Mouse (Mus musculus): ENCODE results near the gene Cfh. TPM values are rescaled to one million over a fixed set of nuclear protein-coding genes. Genes with fewer than 3 reads are reported as not detected.
"Not testable (repeated sequence)": the region's sequence is repeated elsewhere in the genome, so short reads cannot be mapped to it uniquely, and the experiment has no call there.

Cfh gene
- 1.2 TPM in 2 replicates for polyA plus RNA-seq (2016; fragmentation: Nextera tagmentation; extraction: Ambion mirVana)

DNA sequence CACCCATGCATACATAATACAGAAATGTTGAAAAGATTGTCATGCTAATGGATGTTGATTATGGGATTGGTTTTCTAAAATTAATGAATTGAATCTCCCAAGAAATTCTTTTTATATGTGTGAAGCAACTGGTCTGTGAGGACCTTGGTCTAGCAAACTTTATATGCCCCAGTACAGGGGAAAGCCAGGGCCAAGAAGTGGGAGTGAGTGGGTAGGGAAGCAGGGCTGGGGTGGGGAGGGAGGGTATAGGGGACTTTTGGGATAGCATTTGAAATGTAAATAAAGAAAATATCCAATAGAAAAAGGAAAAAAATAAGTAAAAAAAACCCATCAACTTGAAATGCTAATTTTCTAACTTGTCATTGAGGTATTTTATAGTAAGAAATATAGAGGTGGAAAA, at the start of gene Cfh:
TSS of gene Cfh (minus strand) at position 101 of the 400 bp plus-strand sequence.
- H3K4me1 ChIP-seq; H3K9me3 ChIP-seq; H3K27ac ChIP-seq; DNase-seq (ENCODE audit: extremely low spot score, low spot score); H3K36me3 ChIP-seq (replicated peaks); H3K4me3 ChIP-seq; H3K27me3 ChIP-seq (ENCODE audit: poor library complexity, severe bottlenecking): not testable (repeated sequence)

DNA sequence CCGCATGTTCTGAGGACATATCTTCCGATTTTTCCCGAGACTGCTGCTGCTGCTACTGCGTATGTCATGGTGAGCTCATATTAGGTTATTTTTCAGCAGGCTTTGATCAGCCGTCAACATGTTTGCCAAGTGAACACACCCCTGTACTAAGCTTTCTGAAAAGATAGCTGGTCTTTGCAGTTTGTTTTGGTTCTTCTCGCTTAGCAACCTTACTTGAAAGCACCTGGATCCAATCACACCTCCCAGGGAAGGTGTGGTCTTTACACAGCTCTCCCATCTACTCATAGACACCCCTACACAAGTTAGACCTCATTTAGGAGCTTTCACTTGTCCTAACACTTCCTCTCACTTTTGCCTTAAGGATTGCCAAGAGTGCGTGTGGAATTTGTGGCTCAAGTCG, 43.1 kb upstream of the Cfh start:
- H3K4me1 ChIP-seq, result no peaks in the 10 kb centered on the region
- H3K9me3 ChIP-seq, result no peaks in the 10 kb centered on the region
- no peaks in the 10 kb centered on the region for H3K36me3 ChIP-seq (replicated peaks)
- DNase-seq (ENCODE audit: extremely low spot score, low spot score), result no peak
- no peak overlapping the region for H3K4me3 ChIP-seq
- H3K27me3 ChIP-seq (ENCODE audit: poor library complexity, severe bottlenecking), result no peaks in the 10 kb centered on the region
- no peak overlapping the region for H3K27ac ChIP-seq
- 87% methylated on average over 8 of the region's 8 CpGs for WGBS

DNA sequence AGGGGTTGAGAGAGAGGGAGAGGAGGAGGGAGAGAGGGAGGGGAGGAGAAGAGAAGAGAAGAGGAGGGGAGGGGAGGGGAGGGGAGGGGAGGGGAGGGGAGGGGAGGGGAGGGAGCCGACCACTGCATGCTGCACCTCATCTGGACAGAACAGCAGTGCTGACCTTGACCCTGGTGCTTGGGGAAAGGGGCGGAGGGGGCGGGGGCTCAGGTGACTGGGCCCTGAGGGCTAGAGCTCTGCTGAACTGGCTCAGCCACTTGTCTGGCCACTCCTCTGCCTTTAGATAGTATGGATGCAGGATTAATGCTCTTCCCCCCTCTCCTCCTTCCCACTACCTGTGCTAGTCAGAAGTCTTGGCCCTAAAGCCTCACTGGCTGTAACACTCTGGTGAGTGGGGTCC, 41.7 kb upstream of the Cfh start:
- H3K4me1 ChIP-seq, result no peaks in the 10 kb centered on the region
- H3K27me3 ChIP-seq (ENCODE audit: poor library complexity, severe bottlenecking), result no peaks in the 10 kb centered on the region
- no peaks in the 10 kb centered on the region for H3K36me3 ChIP-seq (replicated peaks)
- WGBS, result 45% methylated on average over 3 of the region's 3 CpGs
- no peaks in the 10 kb centered on the region for H3K9me3 ChIP-seq
- H3K4me3 ChIP-seq, result no peak overlapping the region
- no peak for DNase-seq (ENCODE audit: extremely low spot score, low spot score)
- no peak overlapping the region for H3K27ac ChIP-seq

DNA sequence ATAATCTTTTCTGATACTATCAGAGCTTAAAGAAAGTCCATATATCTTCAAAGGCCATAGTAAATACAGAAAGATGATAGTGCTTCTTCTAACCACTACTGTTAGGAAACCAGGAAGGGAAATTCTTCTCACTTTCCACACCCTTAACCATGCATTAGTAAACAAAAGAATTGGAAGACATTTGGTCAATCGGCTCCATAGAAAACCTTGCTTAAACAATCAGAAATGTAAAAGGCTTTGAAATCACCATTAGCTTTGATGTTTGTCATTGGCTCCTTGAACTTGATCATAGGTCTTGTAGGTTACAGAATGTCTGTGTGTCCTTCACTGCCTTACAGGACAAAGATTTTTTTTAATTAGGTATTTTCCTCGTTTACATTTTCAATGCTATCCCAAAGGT, 21.8 kb upstream of the Cfh start:
- 72% methylated on average over 2 of the region's 2 CpGs for WGBS

DNA sequence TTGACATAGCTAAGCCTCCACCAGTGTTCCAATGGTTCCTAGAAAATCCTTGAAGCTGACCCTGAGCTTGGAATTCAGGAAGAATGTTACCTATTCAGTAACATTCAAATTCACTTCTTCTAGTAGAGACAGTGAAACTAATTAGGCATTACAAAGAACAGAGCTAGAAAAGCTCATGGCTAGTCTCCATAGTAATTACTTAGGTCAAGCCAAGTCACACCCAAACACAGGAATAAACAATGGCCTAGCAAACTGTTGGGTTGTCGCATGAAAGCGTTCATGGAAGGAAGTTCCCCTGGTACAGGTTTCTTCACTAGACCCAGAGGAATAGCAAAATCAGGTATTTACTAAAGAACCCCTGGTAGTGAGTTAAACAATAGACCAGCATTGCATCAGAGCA, 4.9 kb upstream of the Cfh start:
- H3K4me3 ChIP-seq; H3K27ac ChIP-seq; H3K4me1 ChIP-seq; H3K36me3 ChIP-seq (replicated peaks); H3K27me3 ChIP-seq (ENCODE audit: poor library complexity, severe bottlenecking); DNase-seq (ENCODE audit: extremely low spot score, low spot score); H3K9me3 ChIP-seq: not testable (repeated sequence)
- 65% methylated on average over 2 of the region's 2 CpGs for WGBS

More for the DNA sequence above, 21.8 kb upstream of the Cfh start:
- no peak overlapping the region for H3K4me3 ChIP-seq
- peaks cover under 1% of the 10 kb centered on the region; the same call in 1 of the 2 replicates for H3K9me3 ChIP-seq
- no peak for DNase-seq (ENCODE audit: extremely low spot score, low spot score)
- no peaks in the 10 kb centered on the region for H3K36me3 ChIP-seq (replicated peaks)
- no peak overlapping the region for H3K27ac ChIP-seq
- no peaks in the 10 kb centered on the region for H3K4me1 ChIP-seq
- no peaks in the 10 kb centered on the region for H3K27me3 ChIP-seq (ENCODE audit: poor library complexity, severe bottlenecking)

DNA sequence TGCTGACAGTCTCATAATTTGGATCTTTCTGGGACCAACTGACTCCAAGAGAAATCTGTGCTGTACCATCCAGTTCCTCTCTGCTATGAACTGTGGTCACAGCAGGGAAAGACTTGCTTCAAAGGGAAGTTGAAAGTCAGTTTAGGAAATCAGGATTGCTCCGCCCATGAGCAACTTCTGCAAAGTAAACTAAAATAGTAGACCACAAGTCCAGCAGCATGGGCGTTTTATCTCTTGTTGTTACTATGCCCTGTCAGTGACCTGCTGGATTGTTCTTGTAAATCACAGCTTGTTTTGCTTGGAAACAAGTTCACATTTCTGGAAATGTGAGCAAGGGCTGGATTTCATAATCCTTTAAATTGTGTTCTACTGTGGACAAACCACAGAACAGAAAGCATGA, 356 bp downstream of the Cfh start:
- no peaks in the 10 kb centered on the region for H3K4me1 ChIP-seq
- WGBS, result 75% methylated on average over 2 of the region's 2 CpGs
- DNase-seq (ENCODE audit: extremely low spot score, low spot score), result no peak

DNA sequence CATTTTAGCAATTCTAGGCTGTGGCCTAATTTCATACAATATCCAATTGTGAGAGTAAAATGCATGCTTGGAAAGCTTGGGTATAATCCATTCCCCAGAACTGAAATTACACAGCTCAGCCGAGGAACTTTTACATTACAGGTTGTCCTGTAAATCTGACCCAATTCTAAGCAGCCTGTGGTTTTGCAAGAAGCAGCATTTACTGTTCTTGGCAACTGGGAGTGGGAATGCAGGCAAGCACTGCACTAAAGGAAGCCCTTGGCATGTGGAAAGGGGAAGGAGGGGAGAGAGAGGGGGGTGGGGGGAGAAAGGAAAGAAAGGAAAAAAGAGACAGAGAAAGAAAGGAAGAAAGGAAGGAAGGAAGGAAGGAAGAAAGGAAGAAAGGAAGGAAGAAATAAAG, 3.4 kb downstream of the Cfh start:
- Histone ChIP-seq H3K9me3 (no peaks in the 10 kb centered on the region), H3K4me1 (no peaks in the 10 kb centered on the region), H3K4me3 (no peak overlapping the region), H3K27me3 (ENCODE audit: poor library complexity, severe bottlenecking) (no peaks in the 10 kb centered on the region), H3K27ac (no peak overlapping the region), H3K36me3 (replicated peaks) (no peaks in the 10 kb centered on the region)
- 79% methylated on average over 1 of the region's 1 CpGs for WGBS
- no peak for DNase-seq (ENCODE audit: extremely low spot score, low spot score)

More for the DNA sequence above, 356 bp downstream of the Cfh start:
- no peaks in the 10 kb centered on the region for H3K27me3 ChIP-seq (ENCODE audit: poor library complexity, severe bottlenecking)
- H3K36me3 ChIP-seq (replicated peaks), result no peaks in the 10 kb centered on the region
- H3K9me3 ChIP-seq, result no peaks in the 10 kb centered on the region
- no peak overlapping the region for H3K4me3 ChIP-seq
- H3K27ac ChIP-seq, result no peak overlapping the region

DNA sequence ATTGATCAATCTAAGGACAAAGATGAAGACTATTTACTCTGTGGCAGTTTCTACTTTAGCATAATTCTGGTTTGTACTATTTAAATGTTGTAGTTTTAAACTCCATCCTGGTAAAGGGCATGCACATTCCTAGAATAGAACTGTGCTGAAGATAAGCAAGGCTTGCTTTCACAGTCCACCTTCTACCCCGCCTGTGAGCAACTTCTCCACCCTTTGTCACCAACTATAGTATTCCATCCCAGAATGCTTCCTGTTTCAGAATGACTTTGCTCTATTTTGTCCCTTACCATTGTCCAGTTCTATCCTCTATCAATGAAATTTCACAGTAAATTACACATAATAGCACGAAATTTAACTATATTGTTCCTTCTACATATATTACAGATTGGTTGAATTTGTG, 8.1 kb downstream of the Cfh start:
- 80% methylated on average over 2 of the region's 2 CpGs for WGBS
- DNase-seq (ENCODE audit: extremely low spot score, low spot score), result no peak
- Histone ChIP-seq H3K27me3 (ENCODE audit: poor library complexity, severe bottlenecking) (no peaks in the 10 kb centered on the region), H3K27ac (no peak overlapping the region), H3K4me3 (no peak overlapping the region), H3K36me3 (replicated peaks) (no peaks in the 10 kb centered on the region), H3K9me3 (no peaks in the 10 kb centered on the region), H3K4me1 (no peaks in the 10 kb centered on the region)

DNA sequence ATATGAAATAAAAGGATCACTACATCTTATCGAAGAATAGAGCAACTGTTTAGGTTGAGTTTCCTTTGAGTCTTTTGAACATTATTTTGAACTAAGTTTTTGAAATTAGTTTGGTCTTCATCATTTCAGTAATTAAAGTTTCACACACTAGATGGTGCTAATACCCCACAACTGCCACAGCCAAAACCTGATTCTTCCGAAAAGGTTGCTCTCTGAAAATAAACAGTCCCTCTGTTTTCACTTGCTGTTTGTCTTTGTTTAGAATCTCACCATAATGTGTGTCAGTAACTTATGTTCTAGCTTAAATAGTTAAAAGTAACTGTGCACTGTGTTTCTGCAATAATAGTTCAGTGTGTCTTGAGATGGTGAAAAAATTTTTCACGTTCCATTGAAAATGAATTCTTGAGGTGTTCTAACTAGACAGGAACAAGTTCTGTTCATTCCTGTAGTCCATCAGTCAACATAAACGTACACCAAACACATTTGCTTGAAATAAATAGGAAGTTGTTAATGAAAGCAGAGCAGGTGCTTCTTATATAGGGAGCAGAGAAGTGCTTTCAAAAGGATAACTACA, 11.9 kb downstream of the Cfh start:
- no peak overlapping the region for H3K4me3 ChIP-seq
- no peak for DNase-seq (ENCODE audit: extremely low spot score, low spot score)
- 56% methylated on average over 4 of the region's 4 CpGs for WGBS
- H3K4me1 ChIP-seq, result no peaks in the 10 kb centered on the region
- H3K27me3 ChIP-seq (ENCODE audit: poor library complexity, severe bottlenecking), result no peaks in the 10 kb centered on the region
- no peaks in the 10 kb centered on the region for H3K36me3 ChIP-seq (replicated peaks)
- no peaks in the 10 kb centered on the region for H3K9me3 ChIP-seq
- no peak overlapping the region for H3K27ac ChIP-seq

DNA sequence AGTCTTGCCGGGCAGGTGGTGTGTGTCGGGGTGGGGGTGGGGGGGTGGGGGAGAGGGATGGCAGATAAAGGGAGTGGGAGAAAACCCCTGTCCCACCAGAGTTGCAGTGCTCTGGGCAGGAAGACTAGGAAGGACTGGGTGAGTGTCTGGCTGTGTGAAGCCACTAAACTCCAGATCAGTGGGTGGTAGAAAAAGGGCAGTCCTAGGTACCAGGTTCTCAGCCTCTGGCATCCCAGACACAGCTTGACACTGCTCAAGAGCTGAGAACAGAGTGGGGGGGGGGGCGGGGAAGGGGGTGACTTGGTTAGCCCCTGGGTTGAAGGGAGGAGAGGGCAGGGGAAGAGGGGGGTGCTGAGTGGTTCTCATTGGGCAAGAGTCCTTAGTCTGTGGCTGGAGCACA, 24.6 kb downstream of the Cfh start:
- WGBS, result 85% methylated on average over 2 of the region's 3 CpGs
- no peak for DNase-seq (ENCODE audit: extremely low spot score, low spot score)

DNA sequence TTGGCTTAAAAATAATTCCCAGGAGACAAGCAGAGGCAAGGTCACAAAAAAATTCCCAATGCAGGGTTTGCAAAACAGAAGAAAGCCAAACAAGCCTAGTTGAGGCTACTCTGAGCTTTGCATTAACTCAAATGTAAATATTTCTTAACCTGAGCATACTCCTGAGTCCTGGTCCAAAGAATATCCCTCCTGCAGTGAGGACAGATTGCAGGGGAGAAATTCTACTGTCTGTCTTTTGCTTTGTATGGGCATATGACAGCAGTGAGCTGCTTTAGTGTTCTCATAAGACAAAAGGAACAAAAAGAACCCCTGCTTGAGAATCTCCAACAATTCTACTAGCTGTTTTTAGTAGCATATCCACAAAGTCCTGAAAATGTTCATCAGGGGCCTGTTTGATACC, 114.1 kb downstream of the Cfh start:
- H3K27ac ChIP-seq, result no peak overlapping the region
- H3K9me3 ChIP-seq, result no peaks in the 10 kb centered on the region
- no peaks in the 10 kb centered on the region; the same call in 1 of the 2 replicates for H3K4me1 ChIP-seq
- no peak for DNase-seq (ENCODE audit: extremely low spot score, low spot score)
- H3K36me3 ChIP-seq (replicated peaks), result no peaks in the 10 kb centered on the region
- no peak overlapping the region for H3K4me3 ChIP-seq
- H3K27me3 ChIP-seq (ENCODE audit: poor library complexity, severe bottlenecking), result no peaks in the 10 kb centered on the region

More for the DNA sequence above, 24.6 kb downstream of the Cfh start:
- Histone ChIP-seq H3K27me3 (ENCODE audit: poor library complexity, severe bottlenecking) (no peaks in the 10 kb centered on the region), H3K4me3 (no peak overlapping the region), H3K36me3 (replicated peaks) (no peaks in the 10 kb centered on the region), H3K4me1 (no peaks in the 10 kb centered on the region), H3K9me3 (no peaks in the 10 kb centered on the region), H3K27ac (no peak overlapping the region)

Other genes with a start within 250 kb of the Cfh start
- gene Kcnt2, start 62.4 kb upstream of the Cfh start, polyA plus RNA-seq (2016; fragmentation: Nextera tagmentation; extraction: Ambion mirVana), result 1.0 and 1.1 TPM in 2 replicates

Measured in forebrain, embryonic 10.5 days (tissue).